Mouse (Mus musculus): Measurements from ENCODE around the gene Trib3. TPM values are rescaled to one million over a fixed set of nuclear protein-coding genes. Genes with fewer than 3 reads are reported as not detected.
"Not testable (repeated sequence)": the region's sequence is repeated elsewhere in the genome, so short reads cannot be mapped to it uniquely, and the experiment has no call there.

Gene Trib3
- total RNA-seq, 2 experiments from 2014 or later = 0.66 to 0.76 TPM

DNA sequence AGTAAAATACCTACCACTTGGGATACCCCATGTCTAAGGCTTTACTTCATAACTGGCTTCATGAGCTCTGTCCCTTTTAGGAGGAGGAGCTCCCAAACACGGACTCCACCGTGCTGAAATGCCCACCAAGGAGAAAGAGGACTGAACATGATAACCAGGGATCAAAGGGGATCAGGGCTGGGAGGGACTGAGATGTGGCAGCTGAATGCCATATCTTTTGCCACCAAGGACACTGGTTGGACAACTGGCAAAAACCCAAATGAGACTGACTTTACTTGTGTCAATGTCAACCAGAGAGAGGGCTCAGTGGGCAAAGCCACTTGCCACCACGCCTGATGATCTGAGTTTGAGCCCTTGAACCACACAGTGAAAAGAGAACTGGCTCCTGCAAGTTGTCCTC is 19.0 kb downstream of the Trib3 start:
- intact Hi-C loops (cut with DNase I) = no loop called here
- DNase-seq (ENCODE audit: low spot score in 2 of 2) = no peak

- no peak for DNase-seq (ENCODE audit: low spot score in 2 of 2)
- intact Hi-C loops (cut with DNase I) = no loop called here
Observed at GRCm38 (mm10) chr2:152323971-152324370, 19.9 kb downstream of the Trib3 start.

DNA sequence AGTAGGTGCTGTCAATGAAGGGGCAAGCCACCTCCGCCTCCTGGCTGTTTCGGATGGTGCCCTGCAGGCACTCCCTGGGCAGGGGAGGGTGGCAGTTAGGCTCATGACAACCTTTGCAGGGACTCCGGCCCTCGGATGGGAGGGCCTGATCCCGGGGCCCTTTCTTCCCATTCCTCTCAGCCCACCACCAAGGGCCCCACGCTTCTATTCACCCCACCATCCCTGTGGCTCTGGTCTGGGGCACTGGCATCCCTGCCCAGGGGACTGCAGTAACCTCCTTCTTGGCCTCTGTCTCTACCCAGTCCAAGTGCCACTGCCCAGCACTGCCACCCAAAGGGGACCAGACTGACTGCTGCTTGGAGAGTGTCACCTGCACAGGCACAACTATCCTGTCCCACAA is 21.6 kb downstream of the Trib3 start:
- intact Hi-C loops (cut with DNase I) = no loop called here
- no peak for DNase-seq (ENCODE audit: low spot score in 2 of 2)

DNA sequence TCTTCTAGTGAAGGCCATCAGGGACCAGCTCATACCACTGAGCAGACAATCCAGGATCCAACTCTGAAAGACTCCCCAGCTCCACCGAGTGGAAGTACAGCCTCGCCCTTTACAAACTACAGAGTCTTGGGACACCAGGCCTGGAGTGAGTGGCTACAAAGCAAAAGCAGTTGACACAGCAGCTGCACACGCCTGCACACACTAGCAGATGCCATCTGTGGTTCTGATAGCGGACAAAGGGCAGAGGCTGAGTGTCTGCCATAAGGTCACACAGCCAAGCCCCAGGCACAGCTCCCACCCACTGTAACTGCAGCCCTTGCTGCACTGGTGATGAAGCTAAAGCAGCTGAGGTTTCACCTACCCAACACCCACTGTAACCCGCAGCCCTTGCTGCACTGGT is 22.3 kb downstream of the Trib3 start:
- no peak for DNase-seq (ENCODE audit: low spot score in 2 of 2)
- intact Hi-C loops (cut with DNase I) = no loop called here

- DNase-seq (ENCODE audit: low spot score in 2 of 2) = no peak
- intact Hi-C loops (cut with DNase I) = no loop called here
Observed at GRCm38 (mm10) chr2:152317054-152317453, 26.8 kb downstream of the Trib3 start.

DNA sequence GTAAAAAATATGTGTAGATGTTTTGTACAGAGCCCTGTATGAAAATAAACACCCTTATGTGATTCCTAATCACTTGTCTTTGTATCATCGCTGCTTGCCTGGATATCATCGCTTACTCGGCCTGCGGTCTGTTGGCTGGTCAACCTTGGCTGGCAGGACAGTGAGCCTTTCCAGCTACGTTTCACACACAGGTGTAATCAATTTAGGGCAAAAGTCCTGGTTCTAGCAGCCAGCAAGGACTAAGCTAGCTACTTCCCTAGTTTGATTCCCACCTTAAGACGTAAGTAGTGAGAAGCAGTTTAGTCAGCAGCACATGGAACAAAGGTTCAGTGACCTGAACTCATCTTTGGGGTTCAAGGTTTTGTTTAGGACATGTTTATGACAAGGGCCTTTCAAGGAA is 29.9 kb downstream of the Trib3 start:
- no peak for DNase-seq (ENCODE audit: low spot score in 2 of 2)
- intact Hi-C loops (cut with DNase I) = no loop called here

DNA sequence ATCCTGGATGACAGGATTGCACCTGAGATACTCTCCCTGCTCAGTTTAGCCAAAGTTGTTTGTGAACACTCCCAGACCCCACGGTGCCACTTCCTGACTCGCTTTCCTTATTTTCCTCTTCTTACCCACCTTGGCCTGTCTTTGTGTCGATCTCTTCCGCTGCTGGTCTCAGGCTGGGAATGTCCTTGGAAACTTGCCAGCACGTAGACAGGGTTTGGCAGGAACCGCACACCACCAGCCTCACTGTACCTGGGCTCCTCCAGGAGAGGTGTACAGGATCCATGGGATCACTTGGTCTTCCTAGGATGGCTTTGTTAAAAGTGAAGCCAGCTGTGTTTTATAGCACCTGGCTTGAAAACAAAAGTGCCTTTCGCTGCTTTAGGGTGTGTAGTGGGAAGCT is 30.8 kb downstream of the Trib3 start:
- no peak for DNase-seq (ENCODE audit: low spot score in 2 of 2)
- intact Hi-C loops (cut with DNase I) = no loop called here

- no peak for DNase-seq (ENCODE audit: low spot score in 2 of 2)
- intact Hi-C loops (cut with DNase I) = no loop called here
Observed at GRCm38 (mm10) chr2:152307186-152307585, 36.6 kb downstream of the Trib3 start.

DNA sequence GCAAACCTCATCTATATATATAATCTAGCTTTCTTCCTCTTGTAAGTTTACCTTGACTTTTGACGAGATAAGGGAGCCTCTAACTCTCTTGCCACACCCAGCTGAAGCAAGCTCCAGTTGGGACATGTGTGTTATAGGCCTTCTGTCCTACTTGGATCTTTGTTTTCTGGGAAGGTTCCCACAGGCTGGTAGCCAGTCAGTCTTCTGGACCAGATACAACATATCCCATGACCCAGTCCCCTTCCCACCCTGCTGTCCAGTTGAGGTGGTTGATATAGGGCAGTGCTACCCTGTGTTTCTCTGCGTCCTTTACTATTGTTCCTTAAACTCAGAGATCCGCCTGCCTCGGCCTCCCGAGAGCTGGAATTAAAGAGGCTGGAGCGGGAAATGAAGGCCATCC is 38.4 kb downstream of the Trib3 start:
- no peak for DNase-seq (ENCODE audit: low spot score in 2 of 2)
- intact Hi-C loops (cut with DNase I) = no loop called here

GRCm38 (mm10) chr2:152303781-152304180 is 40.1 kb downstream of the Trib3 start:
- intact Hi-C loops (cut with DNase I) = no loop called here
- no peak for DNase-seq (ENCODE audit: low spot score in 2 of 2)

DNA sequence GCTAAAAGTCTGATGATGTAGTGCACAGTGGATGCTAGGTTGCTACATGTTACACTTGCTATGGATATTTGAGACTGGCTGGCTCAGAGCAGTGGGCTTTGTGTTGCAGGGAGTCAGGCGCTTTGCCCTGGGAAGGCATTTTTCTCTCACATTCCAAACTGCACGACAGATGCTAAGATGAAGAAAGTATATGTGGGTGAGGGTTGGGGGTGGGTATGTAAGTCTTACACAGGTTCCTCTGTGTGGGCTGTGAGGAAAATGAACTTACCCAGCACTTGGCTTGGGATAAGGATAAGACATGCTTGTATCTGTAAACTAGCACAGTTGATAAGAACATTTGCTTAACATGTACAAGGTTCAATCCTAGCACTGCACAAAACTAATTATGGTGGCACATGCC is 41.0 kb downstream of the Trib3 start:
- intact Hi-C loops (cut with DNase I) = no loop called here
- peak; percentile 34 to 79 for DNase-seq (ENCODE audit: low spot score in 2 of 2)

DNA sequence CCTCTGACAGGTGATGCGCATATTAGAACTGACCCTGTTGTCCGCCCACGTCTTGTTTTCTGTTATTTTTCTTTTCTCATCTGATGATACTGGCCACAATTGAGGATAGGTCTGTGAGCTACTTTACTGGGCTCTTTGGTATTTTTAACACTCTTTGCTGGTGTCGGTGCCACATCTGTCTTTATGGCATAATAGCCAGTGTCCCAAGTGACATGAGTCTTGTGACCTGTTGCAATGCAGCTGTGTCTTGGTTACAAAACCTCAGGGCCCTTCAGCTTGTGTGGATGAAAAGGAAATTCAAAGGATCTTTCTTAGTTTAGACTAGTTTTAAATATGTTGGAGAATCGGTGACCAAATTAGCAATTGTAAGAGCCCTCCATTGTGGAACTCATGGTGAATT is 49.3 kb downstream of the Trib3 start:
- intact Hi-C loops (cut with DNase I) = no loop called here
- DNase-seq (ENCODE audit: low spot score in 2 of 2) = no peak

DNA sequence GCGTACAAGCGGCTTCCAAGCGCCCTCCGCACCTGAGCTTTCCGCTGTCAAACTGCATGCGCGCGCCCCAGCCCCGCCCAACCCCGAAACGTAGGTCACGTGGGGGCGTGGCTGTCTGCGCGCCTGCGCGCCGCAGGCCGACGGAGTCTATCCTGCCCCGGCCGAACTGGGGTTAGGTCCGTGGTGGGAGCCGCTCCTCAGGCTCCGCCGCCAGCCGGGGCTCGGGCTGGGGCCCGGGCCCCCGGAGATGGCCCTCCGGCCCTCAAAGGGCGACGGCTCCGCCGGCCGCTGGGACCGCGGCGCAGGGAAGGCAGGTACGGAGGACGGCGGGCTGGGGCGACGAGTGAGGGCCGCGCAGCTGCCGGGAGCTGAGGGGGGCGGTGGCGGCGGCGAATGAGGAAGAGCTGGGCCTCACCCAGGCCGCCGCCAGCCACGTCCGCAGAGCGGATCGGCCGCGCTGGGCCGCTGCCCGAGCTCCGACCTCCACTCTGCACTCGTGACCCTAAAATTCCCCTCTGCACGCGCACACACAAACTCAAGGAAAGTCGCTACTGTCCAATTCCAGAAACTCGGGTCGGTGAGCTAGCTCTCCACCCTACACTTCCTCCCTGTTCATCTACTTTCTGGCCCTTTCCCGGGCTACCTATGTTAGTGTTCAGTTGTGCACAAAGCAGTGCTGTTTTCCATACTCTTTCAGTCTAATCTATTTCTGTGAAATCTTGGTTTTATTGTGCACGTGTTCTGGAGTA is 49.9 kb downstream of the Trib3 start, which contains the start of gene Tbc1d20:
Gene Tbc1d20, plus strand, starts transcription at position 102 of the 749 bp plus-strand sequence.
- intact Hi-C loops (cut with DNase I) = no loop called here
- peak; percentile 91 to 93 for DNase-seq (ENCODE audit: low spot score in 2 of 2)

- DNase-seq (ENCODE audit: low spot score in 2 of 2) = no peak
- intact Hi-C loops (cut with DNase I) = no loop called here
Observed at GRCm38 (mm10) chr2:152293179-152293726, 50.6 kb downstream of the Trib3 start.

DNA sequence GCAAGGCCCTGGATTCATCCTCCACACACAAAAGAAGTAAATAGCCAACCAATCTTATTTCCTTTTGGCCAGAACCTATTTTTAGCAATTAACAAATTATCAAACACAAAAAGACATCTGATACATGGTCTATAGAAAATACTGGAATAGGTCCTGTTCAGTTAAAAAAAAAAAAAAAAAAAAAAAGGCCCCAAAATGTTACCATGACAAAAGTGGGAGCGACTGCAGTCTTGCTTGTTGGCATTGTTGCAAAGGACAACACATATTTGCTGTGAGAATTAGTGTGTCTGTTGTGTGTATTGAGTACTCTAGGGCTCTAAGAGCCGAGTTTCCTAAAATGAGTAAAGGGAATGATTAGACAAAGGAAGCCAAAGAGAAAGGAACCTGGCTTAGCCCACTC is 51.4 kb downstream of the Trib3 start:
- intact Hi-C loops (cut with DNase I) = no loop called here

GRCm38 (mm10) chr2:152289623-152290022 is 54.2 kb downstream of the Trib3 start:
- intact Hi-C loops (cut with DNase I); DNase-seq (ENCODE audit: low spot score in 2 of 2): not testable (repeated sequence)

More for the DNA sequence above, 51.4 kb downstream of the Trib3 start:
- no peak for DNase-seq (ENCODE audit: low spot score in 2 of 2)

DNA sequence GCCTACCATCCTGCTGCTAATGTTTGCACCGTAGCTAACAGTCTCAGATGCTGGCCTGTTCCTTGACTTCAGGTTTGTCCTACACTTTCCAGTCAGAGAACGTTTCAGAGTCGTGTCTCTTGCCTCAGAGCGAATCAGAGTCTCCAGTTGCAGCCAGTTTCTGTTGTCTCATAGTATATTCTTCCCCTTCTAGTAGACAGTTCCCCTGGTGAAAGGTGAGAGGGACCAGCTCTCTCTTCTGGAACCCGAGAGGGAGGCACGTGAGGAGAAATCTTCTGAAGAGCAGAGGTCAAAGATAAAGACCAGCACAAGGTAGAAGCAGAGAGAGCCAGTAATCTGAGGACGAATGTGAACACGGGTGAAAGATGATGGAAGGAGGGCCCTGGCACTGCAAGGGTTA is 55.8 kb downstream of the Trib3 start:
- intact Hi-C loops (cut with DNase I) = no loop called here

GRCm38 (mm10) chr2:152287560-152287959 is 56.3 kb downstream of the Trib3 start:
- DNase-seq (ENCODE audit: low spot score in 2 of 2) = no peak
- intact Hi-C loops (cut with DNase I) = no loop called here

More for the DNA sequence above, 55.8 kb downstream of the Trib3 start:
- no peak for DNase-seq (ENCODE audit: low spot score in 2 of 2)
